Mouse (Mus musculus): Measurements from ENCODE around the gene Gramd1c.

- TF ChIP-seq POLR2A (IDR thresholded peaks at IDR 0.05; ENCODE audit: borderline replicate concordance, low read depth, low read length) (no peak), CTCF (IDR thresholded peaks at IDR 0.05; ENCODE audit: low read depth, low read length) (no peak)
Observed at GRCm38 (mm10) chr16:43933041-43933440, 130.1 kb downstream of the Gramd1c start.
